In genomic region chr4:147335691-147336367, GRCm38 (mm10) we compare ENCODE assay signal across 13 mouse cellular contexts. TPM values are rescaled to one million over a fixed set of nuclear protein-coding genes. Genes with fewer than 3 reads are reported as not detected.
ATAC-seq lines count a peak whose summit lies in the region.
"Not testable (repeated sequence)": the region's sequence is repeated elsewhere in the genome, so short reads cannot be mapped to it uniquely, and the experiment has no call there.
"Had no signal": no experiment of that assay in that cellular context is flagged by ENCODE, and none has a peak within 500 bp of the region (broad histone marks: within the 10 kb centered on the region; RNA-seq: fewer than 3 reads in every experiment).

No protein-coding gene starts in this region.

- H3K36me3 ChIP-seq in forebrain, embryonic 12.5 days (replicated peaks); heart, embryonic 15.5 days; intestine, embryonic 15.5 days; limb, embryonic 15.5 days; neural tube, embryonic 14.5 days (ENCODE audit: control insufficient read depth, insufficient read depth, low read length): not testable (repeated sequence)

- not testable (repeated sequence) for H3K9ac ChIP-seq in forebrain, embryonic 12.5 days; heart, embryonic 15.5 days; intestine, embryonic 15.5 days; limb, embryonic 15.5 days; neural tube, embryonic 14.5 days (replicated peaks; ENCODE audit: low read depth, low read length)

- not testable (repeated sequence) for H3K27ac ChIP-seq in forebrain, embryonic 12.5 days; heart, embryonic 15.5 days; intestine, embryonic 15.5 days; limb, embryonic 15.5 days; neural tube, embryonic 14.5 days (ENCODE audit: low read depth, low read length)

- ATAC-seq in cerebellum, adult (ENCODE audit: insufficient number of reproducible peaks, low FRiP score, low TSS enrichment) = 0 out of 2 replicates have a peak, but pooled peaks have one; percentile 20
- ATAC-seq in forebrain, embryonic 12.5 days (ENCODE audit: low FRiP score) = peak; percentile 49
- peak; percentile 58 for ATAC-seq in heart, embryonic 15.5 days (replicated peaks; ENCODE audit: insufficient number of reproducible peaks, insufficient read depth, low FRiP score, low read depth)
- peak; percentile 36; the same call in 1 of the 2 replicates for ATAC-seq in intestine, embryonic 15.5 days
- ATAC-seq in limb, embryonic 15.5 days (ENCODE audit: insufficient number of reproducible peaks, low FRiP score, low TSS enrichment, low read depth) = peak; percentile 56
- ATAC-seq in megakaryocyte progenitor cell, adult 5-6 weeks (replicated peaks; ENCODE audit: poor library complexity) = peak; percentile 39
- ATAC-seq in neural tube, embryonic 14.5 days (ENCODE audit: low read depth) = peak; percentile 28; the same call in 1 of the 2 replicates

- H3K4me2 ChIP-seq in forebrain, embryonic 12.5 days; heart, embryonic 15.5 days; intestine, embryonic 15.5 days (replicated peaks); limb, embryonic 15.5 days; neural tube, embryonic 14.5 days (ENCODE audit: low read depth, low read length): not testable (repeated sequence)

- not testable (repeated sequence) for H3K4me1 ChIP-seq in forebrain, embryonic 12.5 days; heart, embryonic 15.5 days (replicated peaks); intestine, embryonic 15.5 days (replicated peaks); limb, embryonic 15.5 days; neural tube, embryonic 14.5 days (ENCODE audit: control insufficient read depth, insufficient read depth, low read length)

- not testable (repeated sequence) for H3K4me3 ChIP-seq in forebrain, embryonic 12.5 days (replicated peaks); heart, embryonic 15.5 days; intestine, embryonic 15.5 days (replicated peaks); limb, embryonic 15.5 days; neural tube, embryonic 14.5 days (ENCODE audit: low read depth, low read length)

- WGBS in forebrain, embryonic 12.5 days = 36% methylated on average over 1 of the region's 1 CpGs
- WGBS in heart, embryonic 15.5 days = 19% methylated on average over 1 of the region's 1 CpGs
- WGBS in intestine, embryonic 15.5 days = 22% methylated on average over 1 of the region's 1 CpGs
- WGBS in limb, embryonic 15.5 days = 17% methylated on average over 1 of the region's 1 CpGs
- 46% methylated on average over 1 of the region's 1 CpGs for WGBS in neural tube, embryonic 14.5 days

- H3K27me3 ChIP-seq in forebrain, embryonic 12.5 days; heart, embryonic 15.5 days; intestine, embryonic 15.5 days (replicated peaks); limb, embryonic 15.5 days; neural tube, embryonic 14.5 days (ENCODE audit: control insufficient read depth, insufficient read depth, low read length): not testable (repeated sequence)

- H3K9me3 ChIP-seq in forebrain, embryonic 12.5 days = peaks cover 57% of the 10 kb centered on the region
- H3K9me3 ChIP-seq in heart, embryonic 15.5 days (replicated peaks) = peaks cover 58% of the 10 kb centered on the region
- H3K9me3 ChIP-seq in intestine, embryonic 15.5 days = peaks cover 39% of the 10 kb centered on the region
- peaks cover 51% of the 10 kb centered on the region for H3K9me3 ChIP-seq in limb, embryonic 15.5 days
- peaks cover 54% of the 10 kb centered on the region for H3K9me3 ChIP-seq in neural tube, embryonic 14.5 days (ENCODE audit: control insufficient read depth, low read length)

RNA-seq across cellular contexts. Expression of gene Zfp978, which starts 25.3 kb away (rescaled TPM):
- not detected in 2 replicates for polyA plus RNA-seq in forebrain, embryonic 12.5 days (2016; fragmentation: Nextera tagmentation; extraction: Ambion mirVana)
- 0.19 TPM in 1 of 2 replicates, not detected in the other for polyA plus RNA-seq in heart, embryonic 15.5 days (2015; fragmentation: Nextera tagmentation; extraction: Ambion mirVana)
- not detected in 2 replicates for polyA plus RNA-seq in intestine, embryonic 15.5 days (2015; fragmentation: Nextera tagmentation; extraction: Ambion mirVana)
- polyA plus RNA-seq in limb, embryonic 15.5 days (2015; fragmentation: Nextera tagmentation; extraction: Ambion mirVana) = 0.14 TPM in 1 of 2 replicates, not detected in the other
- 0.30 TPM in 1 of 2 replicates, not detected in the other for total RNA-seq in megakaryocyte progenitor cell, adult 5-6 weeks (2015)
- not detected in 2 replicates for total RNA-seq in megakaryocyte progenitor cell, adult 5-6 weeks (2017)
- not detected in 2 replicates for polyA plus RNA-seq in neural tube, embryonic 14.5 days (2014; fragmentation: Nextera tagmentation; extraction: Ambion mirVana)
- total RNA-seq: adrenal gland, postnatal 14 days; gastrocnemius, adult 2 months; layer of hippocampus, postnatal 10 days; left cerebral cortex, postnatal 36 days had no signal
- polyA plus RNA-seq: macrophage had no signal

RNA-seq across cellular contexts. Expression of gene Zfp988, which starts 30.4 kb away (rescaled TPM):
- 0.19 TPM in 1 of 2 replicates, not detected in the other for polyA plus RNA-seq in forebrain, embryonic 12.5 days (2016; fragmentation: Nextera tagmentation; extraction: Ambion mirVana)
- 0.05 TPM in 1 of 2 replicates, not detected in the other for polyA plus RNA-seq in heart, embryonic 15.5 days (2015; fragmentation: Nextera tagmentation; extraction: Ambion mirVana)
- polyA plus RNA-seq in intestine, embryonic 15.5 days (2015; fragmentation: Nextera tagmentation; extraction: Ambion mirVana) = 0.36 and 0.39 TPM in 2 replicates
- 0.22 TPM in 1 of 2 replicates, not detected in the other for polyA plus RNA-seq in limb, embryonic 15.5 days (2015; fragmentation: Nextera tagmentation; extraction: Ambion mirVana)
- total RNA-seq in megakaryocyte progenitor cell, adult 5-6 weeks (2015) = 0.07 and 0.74 TPM in 2 replicates
- not detected in 2 replicates for total RNA-seq in megakaryocyte progenitor cell, adult 5-6 weeks (2017)
- 0.23 and 0.41 TPM in 2 replicates for polyA plus RNA-seq in neural tube, embryonic 14.5 days (2014; fragmentation: Nextera tagmentation; extraction: Ambion mirVana)
- total RNA-seq: gastrocnemius, adult 2 months; heart, postnatal 25 days had no signal
- polyA plus RNA-seq: macrophage had no signal
